Mouse (Mus musculus) spleen, adult 2 months (tissue): ENCODE results near the gene D330045A20Rik.

ENCODE experiments used
- CTCF ChIP-seq: fragments of 200-500 bp; IDR thresholded peaks from 2 replicates; pipeline ENCODE4 v1.5.1; 2011; ENCODE audit warnings: mild to moderate bottlenecking, inconsistent platforms; ENCODE audit not compliant: insufficient read depth, insufficient read length, insufficient replicate concordance; ENCODE audit errors: extremely low read depth
- POLR2A ChIP-seq: fragments of 200-500 bp; IDR thresholded peaks from 2 replicates; pipeline ENCODE4 v1.6.1; 2011; ENCODE audit warnings: low read depth, low read length, inconsistent platforms

DNA sequence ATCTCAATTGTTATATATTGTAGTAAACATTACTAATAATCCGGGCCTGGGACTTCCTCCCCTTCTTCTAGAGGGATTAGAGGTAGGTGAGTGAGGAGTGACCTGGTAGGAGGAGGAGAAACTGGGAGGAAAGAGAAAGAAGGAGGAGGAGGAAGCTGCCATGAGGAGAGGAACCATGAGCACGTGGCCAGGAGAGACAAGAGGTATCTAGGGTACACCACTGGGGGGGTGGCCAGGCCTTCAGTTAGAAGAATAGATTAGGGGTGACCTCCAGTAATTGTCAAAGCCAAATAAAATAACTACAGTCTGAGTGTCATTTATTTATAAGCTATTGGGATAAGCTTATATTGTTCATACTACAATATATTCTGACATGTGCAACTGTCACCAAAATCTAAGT, 45.0 kb upstream of the D330045A20Rik start:
- TF ChIP-seq POLR2A (no peak), CTCF (no peak)
